ENCODE assay signal across 8 mouse cellular contexts in genomic region chr7:49120935-49121691, GRCm38 (mm10).
DNase-seq lines count a peak whose midpoint lies in the region; ATAC-seq and TF ChIP-seq lines count a peak whose summit lies in the region.

No protein-coding gene starts in this region.

- H3K4me3 ChIP-seq in bone marrow macrophage, adult 2 months (ENCODE audit: insufficient read depth, low read length), result no peak overlapping the region
- no peak overlapping the region for H3K4me3 ChIP-seq in heart, embryonic 11.5 days (ENCODE audit: low read depth, low read length)
- H3K4me3 ChIP-seq in kidney, embryonic 15.5 days (replicated peaks), result no peak overlapping the region
- no peak overlapping the region for H3K4me3 ChIP-seq in stomach, embryonic 14.5 days (ENCODE audit: low read depth, low read length)

- H3K9me3 ChIP-seq in heart, embryonic 11.5 days (replicated peaks; ENCODE audit: control insufficient read depth, low read length), result no peaks in the 10 kb centered on the region
- H3K9me3 ChIP-seq in kidney, embryonic 15.5 days (replicated peaks), result no peaks in the 10 kb centered on the region
- H3K9me3 ChIP-seq in stomach, embryonic 14.5 days (ENCODE audit: control insufficient read depth, low read depth, low read length), result no peaks in the 10 kb centered on the region

- DNase-seq in 416B (ENCODE audit: low read depth) (peak; percentile 65), liver (peak; percentile 80)
- peak; percentile 75 to 79 for DNase-seq in natural killer cell, adult 2 months (ENCODE audit: low spot score in 2 of 2)

- 40% methylated on average over 20 of the region's 20 CpGs for WGBS in heart, embryonic 11.5 days (ENCODE audit: insufficient replicate concordance)
- 37% methylated on average over 20 of the region's 20 CpGs for WGBS in kidney, embryonic 15.5 days
- WGBS in stomach, embryonic 14.5 days, result 39% methylated on average over 20 of the region's 20 CpGs

- H3K27ac ChIP-seq in bone marrow macrophage, adult 2 months (ENCODE audit: insufficient read depth, low read depth, low read length), result no peak overlapping the region
- H3K27ac ChIP-seq in heart, embryonic 11.5 days (ENCODE audit: low read depth, low read length), result no peak overlapping the region
- no peak overlapping the region for H3K27ac ChIP-seq in kidney, embryonic 15.5 days
- H3K27ac ChIP-seq in stomach, embryonic 14.5 days (ENCODE audit: low read length), result no peak overlapping the region

- H3K36me3 ChIP-seq in heart, embryonic 11.5 days (ENCODE audit: control insufficient read depth, insufficient read depth, low read length), result no peaks in the 10 kb centered on the region
- H3K36me3 ChIP-seq in kidney, embryonic 15.5 days, result no peaks in the 10 kb centered on the region
- no peaks in the 10 kb centered on the region for H3K36me3 ChIP-seq in stomach, embryonic 14.5 days (ENCODE audit: control insufficient read depth, insufficient read depth, low read length)

- H3K9ac ChIP-seq in heart, embryonic 11.5 days (ENCODE audit: low read depth, low read length), result peak overlapping the region; percentile 12; the same call in 1 of the 2 replicates
- H3K9ac ChIP-seq in kidney, embryonic 15.5 days, result no peak overlapping the region
- no peak overlapping the region for H3K9ac ChIP-seq in stomach, embryonic 14.5 days (replicated peaks; ENCODE audit: low read depth, low read length)

- ATAC-seq in erythroid progenitor cell, adult 5-6 weeks (replicated peaks; ENCODE audit: low FRiP score, poor library complexity, severe bottlenecking), result 0 out of 2 replicates have a peak, but pooled peaks have one; percentile 51
- peak; percentile 46; the same call in 1 of the 2 replicates for ATAC-seq in heart, embryonic 11.5 days (replicated peaks; ENCODE audit: insufficient number of reproducible peaks, low FRiP score, low TSS enrichment)
- peak; percentile 59 for ATAC-seq in kidney, embryonic 15.5 days (replicated peaks; ENCODE audit: low FRiP score)
- peak; percentile 51; the same call in 1 of the 2 replicates for ATAC-seq in stomach, embryonic 14.5 days (ENCODE audit: insufficient number of reproducible peaks, insufficient read depth, low FRiP score, low read depth)

- H3K27me3 ChIP-seq in heart, embryonic 11.5 days (ENCODE audit: control insufficient read depth, insufficient read depth, low read length), result peaks cover 2% of the 10 kb centered on the region; the same call in 1 of the 2 replicates
- H3K27me3 ChIP-seq in kidney, embryonic 15.5 days, result peaks cover 28% of the 10 kb centered on the region
- no peaks in the 10 kb centered on the region for H3K27me3 ChIP-seq in stomach, embryonic 14.5 days (ENCODE audit: control insufficient read depth, insufficient read depth, low read length)

- peak; percentile 91 for TF ChIP-seq CTCF in bone marrow macrophage, adult 2 months (IDR thresholded peaks at IDR 0.05; ENCODE audit: low read depth, low read length)

- H3K4me2 ChIP-seq in heart, embryonic 11.5 days, result peak overlapping the region; percentile 37
- H3K4me2 ChIP-seq in kidney, embryonic 15.5 days, result peak overlapping the region; percentile 28; the same call in 1 of the 2 replicates
- H3K4me2 ChIP-seq in stomach, embryonic 14.5 days (replicated peaks; ENCODE audit: low read depth, low read length), result no peak overlapping the region

- no peaks in the 10 kb centered on the region for H3K4me1 ChIP-seq in bone marrow macrophage, adult 2 months (ENCODE audit: control insufficient read depth, insufficient read depth, low read length)
- H3K4me1 ChIP-seq in heart, embryonic 11.5 days (ENCODE audit: control insufficient read depth, insufficient read depth, low read length), result peaks cover 17% of the 10 kb centered on the region
- H3K4me1 ChIP-seq in kidney, embryonic 15.5 days, result peaks cover 18% of the 10 kb centered on the region
- 0 out of 2 replicates have a peak, but pooled peaks cover 3% of the 10 kb centered on the region for H3K4me1 ChIP-seq in stomach, embryonic 14.5 days (ENCODE audit: control insufficient read depth, insufficient read depth, low read length)

- no peak for TF ChIP-seq POLR2A in bone marrow macrophage, adult 2 months (IDR thresholded peaks at IDR 0.05; ENCODE audit: borderline replicate concordance, low read depth, low read length)
